Mouse (Mus musculus) cerebellum, postnatal 14 days (tissue): ENCODE measurements around the gene Lmbrd2.
"Not testable (repeated sequence)": the region's sequence is repeated elsewhere in the genome, so short reads cannot be mapped to it uniquely, and the experiment has no call there.

Source experiments
- DNase-seq, 2 experiments: peaks; one replicate each; pipeline ENCODE4 v3.0.0; 2021; ENCODE audit warnings: mixed read lengths in 2 of 2

The Lmbrd2 gene

GRCm38 (mm10) chr15:9134891-9135507 lies 5.4 kb upstream of the Lmbrd2 start:
- DNase-seq, result no peak

GRCm38 (mm10) chr15:9139447-9139846 lies 903 bp upstream of the Lmbrd2 start:
- peak; percentile 19 to 24 for DNase-seq

GRCm38 (mm10) chr15:9140684-9141171 lies 378 bp downstream of the Lmbrd2 start:
- DNase-seq, result no peak

- no peak for DNase-seq
Measured at GRCm38 (mm10) chr15:9155325-9155724, 15.0 kb downstream of the Lmbrd2 start, which contains the start of gene Skp2. Gene Skp2 (minus strand): TSS chr15:9155425.

GRCm38 (mm10) chr15:9162557-9163070 lies 22.3 kb downstream of the Lmbrd2 start:
- DNase-seq, result peak; percentile 39 to 48

- no peak for DNase-seq
Measured at GRCm38 (mm10) chr15:9164125-9164524, 23.8 kb downstream of the Lmbrd2 start.

GRCm38 (mm10) chr15:9177038-9177437 lies 36.7 kb downstream of the Lmbrd2 start:
- DNase-seq, result no peak

GRCm38 (mm10) chr15:9183995-9184394 lies 43.6 kb downstream of the Lmbrd2 start:
- DNase-seq, result no peak

GRCm38 (mm10) chr15:9189796-9190195 lies 49.4 kb downstream of the Lmbrd2 start:
- DNase-seq, result no peak

GRCm38 (mm10) chr15:9192685-9193084 lies 52.3 kb downstream of the Lmbrd2 start:
- DNase-seq, result not testable (repeated sequence)

- DNase-seq, result no peak
Measured at GRCm38 (mm10) chr15:9198421-9198820, 58.1 kb downstream of the Lmbrd2 start.

- no peak for DNase-seq
Measured at GRCm38 (mm10) chr15:9211891-9212290, 71.5 kb downstream of the Lmbrd2 start.

- DNase-seq, result not testable (repeated sequence)
Measured at GRCm38 (mm10) chr15:9213026-9213425, 72.7 kb downstream of the Lmbrd2 start.

GRCm38 (mm10) chr15:9213431-9213830 lies 73.1 kb downstream of the Lmbrd2 start:
- not testable (repeated sequence) for DNase-seq

- no peak for DNase-seq
Measured at GRCm38 (mm10) chr15:9216446-9216845, 76.1 kb downstream of the Lmbrd2 start.

- DNase-seq, result not testable (repeated sequence)
Measured at GRCm38 (mm10) chr15:9230917-9231316, 90.6 kb downstream of the Lmbrd2 start.

- no peak for DNase-seq
Measured at GRCm38 (mm10) chr15:9246345-9246744, 106.0 kb downstream of the Lmbrd2 start.
